Mouse (Mus musculus): ENCODE data around the gene Ift140.

- TF ChIP-seq GATA1 (IDR thresholded peaks at IDR 0.05; ENCODE audit: low read length) (no peak), TAL1 (IDR thresholded peaks at IDR 0.05; ENCODE audit: low read length) (no peak)
Measured at GRCm38 (mm10) chr17:25036183-25036582, 20.3 kb downstream of the Ift140 start.
